Mouse (Mus musculus): Measurements from ENCODE around the gene Eif4a2.
A peak's percentile ranks its signal among the peaks of the same experiment; 100 is the strongest.

Gene Eif4a2

GRCm38 (mm10) chr16:23140911-23141310, 33.7 kb downstream of the Eif4a2 start:
- no peak for DNase-seq (ENCODE audit: low spot score in 2 of 2)

GRCm38 (mm10) chr16:23144326-23144725, 37.1 kb downstream of the Eif4a2 start:
- no peak for DNase-seq (ENCODE audit: low spot score in 2 of 2)

DNA sequence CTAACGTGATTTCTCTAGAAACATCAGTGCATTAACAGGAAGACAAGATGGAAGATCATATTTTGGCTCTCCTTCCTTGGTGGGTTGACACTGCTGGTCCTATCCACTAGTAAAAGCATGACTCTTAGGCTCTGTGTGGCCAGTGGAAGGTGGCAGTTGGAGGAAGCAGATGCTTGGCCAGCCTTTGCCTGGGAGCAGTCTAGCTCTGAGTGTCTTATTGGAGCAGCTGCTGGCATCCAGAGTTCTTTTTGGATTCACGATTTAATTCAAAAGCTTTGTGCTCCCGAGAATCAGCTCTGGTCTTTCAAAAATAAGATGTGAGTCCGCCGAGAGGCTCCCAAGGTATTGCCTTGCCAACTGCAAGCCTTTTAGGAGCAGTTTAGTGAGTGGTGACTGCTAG, 38.0 kb downstream of the Eif4a2 start:
- no peak for DNase-seq (ENCODE audit: low spot score in 2 of 2)

GRCm38 (mm10) chr16:23146280-23146679, 39.0 kb downstream of the Eif4a2 start, which contains the start of gene Adipoq:
TSS of gene Adipoq (plus strand) at chr16:23146536.
- no peak for DNase-seq (ENCODE audit: low spot score in 2 of 2)

GRCm38 (mm10) chr16:23148936-23149335, 41.7 kb downstream of the Eif4a2 start:
- no peak for DNase-seq (ENCODE audit: low spot score in 2 of 2)

DNA sequence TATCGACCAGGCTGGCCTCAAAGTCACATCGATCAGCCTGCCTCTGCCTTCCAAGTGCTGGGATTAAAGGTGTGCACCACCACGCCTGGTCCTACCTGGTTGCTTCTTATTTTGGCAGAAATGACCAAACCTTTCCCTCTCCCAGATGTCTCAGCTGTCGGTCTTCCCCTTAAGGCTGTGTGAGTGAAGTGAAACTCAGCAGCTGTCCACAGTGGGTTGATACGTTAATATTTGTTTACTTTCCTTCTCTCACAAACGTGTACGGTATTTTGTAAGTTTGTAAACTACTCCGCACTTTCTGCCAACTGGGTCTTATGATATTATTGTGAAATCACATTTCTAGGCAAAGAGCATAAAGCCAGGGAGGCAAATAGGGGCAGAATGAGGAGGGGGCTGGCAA, 42.2 kb downstream of the Eif4a2 start:
- DNase-seq (ENCODE audit: low spot score in 2 of 2): no peak

- peak; percentile 22 to 50 for DNase-seq (ENCODE audit: low spot score in 2 of 2)
These were observed 44.2 kb downstream of the Eif4a2 start for GRCm38 (mm10) chr16:23151423-23151822.

DNA sequence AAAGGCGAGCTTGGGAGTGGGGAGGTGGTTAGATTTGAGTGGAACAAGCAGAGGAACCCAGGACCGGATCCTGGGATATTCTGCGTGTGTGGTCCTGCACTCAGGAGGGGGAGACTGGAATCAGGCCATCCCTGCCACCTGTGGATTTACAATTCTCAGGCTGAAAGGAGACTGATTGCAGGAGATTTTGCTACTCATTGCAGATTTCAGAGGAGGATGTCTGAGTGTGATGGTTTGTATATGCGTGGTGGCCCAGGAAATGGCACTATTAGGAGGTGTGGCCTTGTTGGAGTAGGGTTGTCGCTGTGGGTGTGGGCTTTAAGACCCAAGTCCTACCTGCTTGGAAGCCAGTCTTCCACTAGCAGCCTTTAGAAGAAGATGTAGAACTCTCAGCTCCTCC, 47.0 kb downstream of the Eif4a2 start:
- DNase-seq (ENCODE audit: low spot score in 2 of 2): no peak

DNA sequence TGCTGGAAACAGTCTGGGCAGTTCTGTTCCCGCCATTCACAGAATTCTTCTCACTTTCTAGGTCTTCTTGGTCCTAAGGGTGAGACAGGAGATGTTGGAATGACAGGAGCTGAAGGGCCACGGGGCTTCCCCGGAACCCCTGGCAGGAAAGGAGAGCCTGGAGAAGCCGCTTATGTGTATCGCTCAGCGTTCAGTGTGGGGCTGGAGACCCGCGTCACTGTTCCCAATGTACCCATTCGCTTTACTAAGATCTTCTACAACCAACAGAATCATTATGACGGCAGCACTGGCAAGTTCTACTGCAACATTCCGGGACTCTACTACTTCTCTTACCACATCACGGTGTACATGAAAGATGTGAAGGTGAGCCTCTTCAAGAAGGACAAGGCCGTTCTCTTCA, 49.8 kb downstream of the Eif4a2 start:
- no peak for DNase-seq (ENCODE audit: low spot score in 2 of 2)

GRCm38 (mm10) chr16:23158292-23158691, 51.0 kb downstream of the Eif4a2 start:
- DNase-seq (ENCODE audit: low spot score in 2 of 2): no peak

GRCm38 (mm10) chr16:23158957-23159356, 51.7 kb downstream of the Eif4a2 start:
- no peak for DNase-seq (ENCODE audit: low spot score in 2 of 2)

- no peak for DNase-seq (ENCODE audit: low spot score in 2 of 2)
These were observed 52.5 kb downstream of the Eif4a2 start for GRCm38 (mm10) chr16:23159749-23160148.

DNA sequence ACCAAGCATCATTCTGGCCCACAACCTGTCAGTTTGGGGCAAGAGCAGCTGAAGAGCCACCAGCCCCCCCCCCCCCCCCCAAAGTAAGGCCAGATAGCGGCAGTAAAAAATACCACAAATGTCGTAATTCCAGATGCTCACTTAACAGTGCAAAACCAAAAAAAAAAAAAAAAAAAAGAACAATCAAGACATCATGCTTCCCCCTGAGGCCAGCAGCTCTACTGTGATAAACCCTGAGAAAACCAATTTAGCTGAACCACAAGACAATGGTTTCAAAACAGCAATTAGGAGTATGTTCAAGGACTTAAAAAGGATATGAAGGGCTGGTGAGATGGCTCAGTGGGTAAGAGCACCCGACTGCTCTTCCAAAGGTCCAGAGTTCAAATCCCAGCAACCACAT, 54.9 kb downstream of the Eif4a2 start:
- DNase-seq (ENCODE audit: low spot score in 2 of 2): no peak

Data from left cerebral cortex, adult 9 months (tissue).